Mouse (Mus musculus): Measurements from ENCODE around the gene Tsfm.

Tsfm gene

DNA sequence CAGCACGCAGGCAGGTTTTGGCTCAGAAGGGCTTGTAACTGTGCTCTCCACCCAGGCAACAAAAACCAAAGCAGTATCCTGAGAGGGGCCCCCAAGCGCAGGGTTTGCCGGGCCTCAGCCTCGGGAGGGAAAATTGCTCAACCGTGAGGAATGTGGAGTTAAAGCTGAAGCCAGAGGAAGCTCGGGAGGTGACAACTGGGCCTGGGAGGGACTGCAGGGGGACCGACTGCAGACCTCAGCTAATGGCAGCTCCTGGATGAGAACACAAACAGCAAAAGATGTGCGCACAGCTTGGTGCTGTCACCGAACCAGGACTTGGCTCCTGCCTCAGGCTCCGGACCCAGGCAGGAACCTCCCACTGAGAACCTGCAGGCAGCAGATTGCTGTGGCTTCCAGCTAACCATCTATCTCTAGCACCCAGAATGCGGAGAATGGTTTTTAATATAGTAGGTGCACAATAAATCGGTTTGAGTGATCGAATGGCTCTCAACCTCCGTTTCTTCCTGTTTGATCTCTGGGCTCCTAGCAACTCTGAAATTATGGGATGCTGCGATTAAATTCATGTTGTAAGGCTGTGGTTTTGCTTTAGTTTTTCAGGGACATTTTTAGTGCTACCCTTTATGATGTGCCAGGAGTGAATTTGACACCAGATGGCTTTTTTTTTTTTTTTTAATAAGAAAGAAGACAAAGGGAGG is 68.2 kb downstream of the Tsfm start:
- DNase-seq (ENCODE audit: low read depth, low spot score), result peak; percentile 69

DNA sequence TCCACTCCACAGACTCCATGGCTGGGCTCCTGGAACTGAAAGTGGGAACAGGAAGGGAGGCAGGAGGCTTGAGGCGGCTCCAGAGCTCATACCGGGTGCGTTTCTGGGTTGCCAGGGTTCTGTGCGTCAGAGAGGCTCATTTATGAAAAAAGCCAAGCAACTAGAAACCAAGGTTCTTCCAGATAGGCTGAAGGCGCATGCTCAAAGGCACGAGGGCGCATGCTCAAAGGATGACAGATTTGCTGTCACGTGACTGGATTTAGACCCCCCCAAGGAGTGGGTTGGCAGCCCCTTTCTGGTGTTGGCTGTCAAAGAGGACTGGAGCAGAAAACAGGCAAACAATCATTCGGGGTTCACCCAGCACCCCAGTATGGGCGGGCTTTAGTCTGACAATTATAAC is 68.9 kb downstream of the Tsfm start:
- DNase-seq (ENCODE audit: low read depth, low spot score), result peak; percentile 89
